Mouse (Mus musculus) inflammation-experienced regulatory T-cells (primary cell): ENCODE measurements around the gene Polr2e. TPM values are rescaled to one million over a fixed set of nuclear protein-coding genes. Genes with fewer than 3 reads are reported as not detected.

ENCODE experiments used
- polyA plus RNA-seq, 2 experiments: library from polyadenylated mRNA; unstranded; fragments of 100-300 nt; shearing (Covaris generic); gene quantifications; one replicate each; pipeline ENCODE4 v1.2.1; 2017

Polr2e gene
- 100 to 1,000 TPM; 196 TPM for polyA plus RNA-seq

GRCm38 (mm10) chr10:80039559-80039979 lies at the start of gene Polr2e:
Gene Polr2e (minus strand): TSS chr10:80039795.

GRCm38 (mm10) chr10:80047041-80047565 lies 7.5 kb upstream of the Polr2e start, which contains the start of gene Gpx4:
Gene Gpx4 (plus strand): TSS chr10:80047166.

GRCm38 (mm10) chr10:80016511-80016910 lies 23.1 kb downstream of the Polr2e start, which contains the start of gene Arhgap45:
Gene Arhgap45 (plus strand): TSS chr10:80016653.

GRCm38 (mm10) chr10:79996272-79997033 lies 43.1 kb downstream of the Polr2e start, which contains the start of gene Abca7:
Gene Abca7 (plus strand): TSS chr10:79996494.

GRCm38 (mm10) chr10:79988506-79989271 lies 50.9 kb downstream of the Polr2e start, which contains the start of gene Cnn2:
Gene Cnn2 (plus strand): TSS chr10:79988584.

Other genes starting within 250 kb of the Polr2e start
- not detected for gene Prss57, start 248.8 kb downstream of the Polr2e start, polyA plus RNA-seq
- gene Palm, start 246.2 kb downstream of the Polr2e start, polyA plus RNA-seq, result 1 to 10 TPM in 1 of 2 experiments, under 1 TPM in 1; 0.76 to 4.9 TPM
- gene Misp, start 218.8 kb downstream of the Polr2e start, polyA plus RNA-seq, result 1 to 10 TPM in 1 of 2 experiments, not detected in 1; 2.1 TPM
- 100 to 1,000 TPM; 239 to 286 TPM for gene Ptbp1, start 185.4 kb downstream of the Polr2e start, polyA plus RNA-seq
- gene Prtn3, start 165.3 kb downstream of the Polr2e start, polyA plus RNA-seq, result under 1 TPM in 1 of 2 experiments, not detected in 1; 0.34 TPM
- gene Plppr3, start 165.2 kb downstream of the Polr2e start, polyA plus RNA-seq, result 1 to 10 TPM; 2.7 to 4.4 TPM
- gene Elane, start 153.5 kb downstream of the Polr2e start, polyA plus RNA-seq, result not detected
- gene Cfd, start 148.9 kb downstream of the Polr2e start, polyA plus RNA-seq, result not detected
- 10 to 100 TPM; 30.5 to 30.7 TPM for gene Med16, start 130.9 kb downstream of the Polr2e start, polyA plus RNA-seq
- gene Gm26602, start 128.9 kb downstream of the Polr2e start, polyA plus RNA-seq, result 10 to 100 TPM; 10.9 to 15.4 TPM
- under 1 TPM; 0.09 to 0.57 TPM for gene Kiss1r, start 122.8 kb downstream of the Polr2e start, polyA plus RNA-seq
- 100 to 1,000 TPM; 160 to 181 TPM for gene R3hdm4, start 118.6 kb downstream of the Polr2e start, polyA plus RNA-seq
- 1 to 10 TPM; 6.9 to 8.9 TPM for gene Arid3a, start 112.8 kb downstream of the Polr2e start, polyA plus RNA-seq
- 10 to 100 TPM; 63.3 to 64.9 TPM for gene Wdr18, start 79.6 kb downstream of the Polr2e start, polyA plus RNA-seq
- gene Grin3b, start 69.1 kb downstream of the Polr2e start, polyA plus RNA-seq, result under 1 TPM; 0.10 to 0.83 TPM
- gene Tmem259, start 55.5 kb downstream of the Polr2e start, polyA plus RNA-seq, result 10 to 100 TPM; 22.6 to 30.0 TPM
- gene Cnn2, start 51.2 kb downstream of the Polr2e start, polyA plus RNA-seq, result 100 to 1,000 TPM; 843 to 967 TPM
- gene Abca7, start 43.3 kb downstream of the Polr2e start, polyA plus RNA-seq, result 10 to 100 TPM; 49.6 to 55.9 TPM
- gene Arhgap45, start 23.1 kb downstream of the Polr2e start, polyA plus RNA-seq, result 100 to 1,000 TPM; 728 to 884 TPM
- gene Gpx4, start 7.4 kb upstream of the Polr2e start, polyA plus RNA-seq, result 100 to 1,000 TPM; 386 to 437 TPM
- 10 to 100 TPM; 60.6 to 60.7 TPM for gene Sbno2, start 65.8 kb upstream of the Polr2e start, polyA plus RNA-seq
- gene Stk11, start 76.0 kb upstream of the Polr2e start, polyA plus RNA-seq, result 10 to 100 TPM; 27.4 to 49.1 TPM
- 100 to 1,000 TPM; 349 to 389 TPM for gene Atp5d, start 98.8 kb upstream of the Polr2e start, polyA plus RNA-seq
- 1 to 10 TPM; 2.3 to 2.4 TPM for gene Cbarp, start 101.0 kb upstream of the Polr2e start, polyA plus RNA-seq
- gene Midn, start 108.5 kb upstream of the Polr2e start, polyA plus RNA-seq, result 1 to 10 TPM; 5.0 to 9.6 TPM
- 100 to 1,000 TPM; 177 to 200 TPM for gene Cirbp, start 126.2 kb upstream of the Polr2e start, polyA plus RNA-seq
- 10 to 100 TPM; 21.4 to 25.0 TPM for gene 1600002K03Rik, start 133.1 kb upstream of the Polr2e start, polyA plus RNA-seq
- under 1 TPM; 0.27 to 0.99 TPM for gene Efna2, start 139.7 kb upstream of the Polr2e start, polyA plus RNA-seq
- gene Mum1, start 186.6 kb upstream of the Polr2e start, polyA plus RNA-seq, result 100 to 1,000 TPM; 117 to 134 TPM
- gene Ndufs7, start 209.3 kb upstream of the Polr2e start, polyA plus RNA-seq, result 100 to 1,000 TPM; 244 to 267 TPM
- gene Gamt, start 221.2 kb upstream of the Polr2e start, polyA plus RNA-seq, result under 1 TPM in 1 of 2 experiments, not detected in 1; 0.99 TPM
- gene Dazap1, start 221.7 kb upstream of the Polr2e start, polyA plus RNA-seq, result 10 to 100 TPM; 78.7 to 80.6 TPM